Mouse (Mus musculus) kidney, embryonic 15.5 days (tissue): ENCODE data around the gene Camta1. TPM values are rescaled to one million over a fixed set of nuclear protein-coding genes. Genes with fewer than 3 reads are reported as not detected.

Experiments used
- ATAC-seq: fragments of 200-750 bp; cut with Nextera tagmentation; replicated peaks from 2 replicates; pipeline ENCODE4 v1.8.0; 2017; ENCODE audit warnings: moderate TSS enrichment; ENCODE audit not compliant: low FRiP score
- H3K27ac ChIP-seq: fragments of 300-500 bp; sonication (generic); 2 replicates; pipeline ENCODE4 v1.5.1; 2015; ENCODE audit warnings: mild to moderate bottlenecking, inconsistent platforms
- H3K27me3 ChIP-seq: fragments of 300-500 bp; sonication (generic); 2 replicates; pipeline ENCODE4 v1.6.1; 2015; ENCODE audit warnings: inconsistent platforms
- H3K36me3 ChIP-seq: fragments of 300-500 bp; sonication (generic); 2 replicates; pipeline ENCODE4 v1.6.1; 2015; ENCODE audit warnings: inconsistent platforms
- H3K4me1 ChIP-seq: fragments of 300-500 bp; sonication (generic); 2 replicates; pipeline ENCODE4 v1.6.1; 2015; ENCODE audit warnings: inconsistent platforms
- H3K4me2 ChIP-seq: fragments of 300-500 bp; sonication (generic); 2 replicates; pipeline ENCODE4 v1.6.1; 2015; ENCODE audit warnings: moderate library complexity, mild to moderate bottlenecking, inconsistent platforms
- H3K4me3 ChIP-seq: fragments of 300-500 bp; sonication (generic); replicated peaks from 2 replicates; pipeline ENCODE4 v1.5.1; 2015; ENCODE audit warnings: mild to moderate bottlenecking, inconsistent platforms
- H3K9ac ChIP-seq: fragments of 300-500 bp; sonication (generic); 2 replicates; pipeline ENCODE4 v1.6.1; 2015; ENCODE audit warnings: mild to moderate bottlenecking, inconsistent platforms
- H3K9me3 ChIP-seq: fragments of 300-500 bp; sonication (generic); replicated peaks from 2 replicates; pipeline ENCODE4 v1.6.1; 2016; ENCODE audit warnings: inconsistent platforms
- WGBS: fragments of 180-500 bp; shearing (Covaris S2); methylation state at CpG from one replicate; pipeline ENCODE4 v1.1.7; 2015; ENCODE audit warnings: mixed read lengths; 5-methylcytosine and 5-hydroxymethylcytosine counted together
- polyA plus RNA-seq: library from polyadenylated mRNA; unstranded; fragments of >200 nt; fragmentation: Nextera tagmentation; extraction: Ambion mirVana; gene quantifications from 2 replicates; pipeline ENCODE4 v1.2.1, GENCODE M21; 2015

The Camta1 gene
- polyA plus RNA-seq, 1 experiment from 2014 or later: 87.9 TPM

DNA sequence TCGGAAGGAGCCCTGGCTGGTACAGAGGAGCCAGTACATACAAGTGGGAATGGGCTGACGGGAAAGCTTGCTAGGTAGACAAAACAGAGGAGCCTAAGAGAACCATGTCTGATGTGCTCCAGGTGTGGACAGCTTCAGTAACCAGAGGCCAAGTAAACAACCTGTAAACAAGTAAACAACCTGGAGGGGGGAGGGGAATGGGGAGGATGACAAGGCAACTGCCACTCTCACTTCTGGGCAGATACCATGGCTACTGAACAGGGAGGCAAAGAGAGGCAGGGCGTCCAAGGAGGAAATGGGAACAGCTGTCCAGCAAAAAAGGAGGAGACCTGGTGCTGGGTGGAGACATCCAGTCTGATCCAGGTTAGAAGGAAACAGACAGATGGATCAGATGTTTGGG is 88.0 kb downstream of the Camta1 start:
- Histone ChIP-seq H3K27me3 (no peaks in the 10 kb centered on the region), H3K9me3 (no peaks in the 10 kb centered on the region), H3K4me2 (no peak overlapping the region), H3K9ac (no peak overlapping the region), H3K27ac (no peak overlapping the region), H3K36me3 (no peaks in the 10 kb centered on the region), H3K4me3 (no peak overlapping the region), H3K4me1 (no peaks in the 10 kb centered on the region)
- ATAC-seq: no peak
- WGBS: 81% methylated on average over 3 of the region's 3 CpGs

- H3K9me3 ChIP-seq: no peaks in the 10 kb centered on the region
- H3K4me1 ChIP-seq: no peaks in the 10 kb centered on the region
- ATAC-seq: no peak
- no peaks in the 10 kb centered on the region for H3K36me3 ChIP-seq
- 70% methylated on average over 5 of the region's 5 CpGs for WGBS
- H3K4me2 ChIP-seq: no peak overlapping the region
- no peak overlapping the region for H3K4me3 ChIP-seq
- no peaks in the 10 kb centered on the region for H3K27me3 ChIP-seq
- no peak overlapping the region for H3K27ac ChIP-seq
- H3K9ac ChIP-seq: no peak overlapping the region
These were observed 88.7 kb downstream of the Camta1 start for GRCm38 (mm10) chr4:151773007-151773406.

- no peak overlapping the region for H3K4me3 ChIP-seq
- H3K27me3 ChIP-seq: no peaks in the 10 kb centered on the region
- no peaks in the 10 kb centered on the region for H3K4me1 ChIP-seq
- ATAC-seq: no peak
- no peak overlapping the region for H3K4me2 ChIP-seq
- H3K27ac ChIP-seq: no peak overlapping the region
- no peaks in the 10 kb centered on the region for H3K36me3 ChIP-seq
- WGBS: 67% methylated on average over 5 of the region's 5 CpGs
- H3K9me3 ChIP-seq: no peaks in the 10 kb centered on the region
- H3K9ac ChIP-seq: no peak overlapping the region
These were observed 91.0 kb downstream of the Camta1 start for GRCm38 (mm10) chr4:151770697-151771096.

GRCm38 (mm10) chr4:151767786-151768185 is 93.9 kb downstream of the Camta1 start:
- H3K36me3 ChIP-seq: no peaks in the 10 kb centered on the region
- 84% methylated on average over 4 of the region's 4 CpGs for WGBS
- no peak overlapping the region for H3K9ac ChIP-seq
- H3K4me2 ChIP-seq: no peak overlapping the region
- ATAC-seq: no peak
- H3K27ac ChIP-seq: no peak overlapping the region
- no peak overlapping the region for H3K4me3 ChIP-seq
- no peaks in the 10 kb centered on the region for H3K27me3 ChIP-seq
- H3K9me3 ChIP-seq: no peaks in the 10 kb centered on the region
- H3K4me1 ChIP-seq: no peaks in the 10 kb centered on the region

DNA sequence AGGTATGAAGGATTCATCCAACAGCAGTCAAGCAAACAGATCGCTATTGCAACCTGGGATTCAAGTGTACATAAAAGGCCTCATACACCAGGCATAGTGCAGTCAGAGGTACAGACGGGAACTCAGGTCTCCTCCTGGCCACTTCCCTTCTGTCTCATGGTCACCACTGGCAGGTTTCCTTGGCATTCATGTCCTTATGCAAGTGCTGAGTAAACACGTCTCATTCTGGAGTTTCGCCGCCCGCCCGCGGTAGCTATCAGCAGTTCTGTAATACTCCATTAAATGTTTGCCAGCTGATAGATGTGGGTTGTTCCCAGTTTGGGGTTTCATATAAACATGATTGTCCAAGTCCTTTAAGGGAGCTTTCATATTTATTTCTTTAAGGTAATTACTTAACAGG is 94.3 kb downstream of the Camta1 start:
- no peaks in the 10 kb centered on the region for H3K9me3 ChIP-seq
- H3K4me2 ChIP-seq: no peak overlapping the region
- no peak overlapping the region for H3K9ac ChIP-seq
- no peak overlapping the region for H3K27ac ChIP-seq
- 89% methylated on average over 8 of the region's 8 CpGs for WGBS
- no peaks in the 10 kb centered on the region for H3K27me3 ChIP-seq
- H3K4me3 ChIP-seq: no peak overlapping the region
- H3K36me3 ChIP-seq: no peaks in the 10 kb centered on the region
- no peak for ATAC-seq
- H3K4me1 ChIP-seq: no peaks in the 10 kb centered on the region

DNA sequence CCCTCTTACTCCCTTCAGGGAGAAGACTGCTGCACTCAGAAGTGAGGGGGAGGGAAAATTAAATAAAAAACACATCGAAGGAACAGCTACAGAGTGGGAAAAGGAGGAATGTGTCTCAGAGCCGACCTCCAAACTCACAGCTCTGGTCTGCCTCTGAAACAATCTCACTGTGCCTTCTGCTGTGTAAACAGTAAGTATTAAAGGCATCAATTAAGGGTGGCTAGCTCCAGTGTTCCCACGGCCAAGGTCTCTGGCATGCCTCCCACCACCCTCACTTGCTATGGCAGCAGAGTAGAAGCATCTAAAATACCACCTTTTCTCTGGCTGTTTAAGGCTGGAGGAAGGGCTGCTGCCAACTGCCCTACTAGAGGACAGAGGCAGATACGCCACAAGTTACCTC is 96.3 kb downstream of the Camta1 start:
- no peaks in the 10 kb centered on the region for H3K9me3 ChIP-seq
- H3K4me1 ChIP-seq: no peaks in the 10 kb centered on the region
- no peak for ATAC-seq
- no peaks in the 10 kb centered on the region for H3K27me3 ChIP-seq
- H3K36me3 ChIP-seq: no peaks in the 10 kb centered on the region
- no peak overlapping the region for H3K9ac ChIP-seq
- WGBS: 54% methylated on average over 4 of the region's 4 CpGs
- no peak overlapping the region for H3K4me3 ChIP-seq
- no peak overlapping the region for H3K4me2 ChIP-seq
- no peak overlapping the region for H3K27ac ChIP-seq

DNA sequence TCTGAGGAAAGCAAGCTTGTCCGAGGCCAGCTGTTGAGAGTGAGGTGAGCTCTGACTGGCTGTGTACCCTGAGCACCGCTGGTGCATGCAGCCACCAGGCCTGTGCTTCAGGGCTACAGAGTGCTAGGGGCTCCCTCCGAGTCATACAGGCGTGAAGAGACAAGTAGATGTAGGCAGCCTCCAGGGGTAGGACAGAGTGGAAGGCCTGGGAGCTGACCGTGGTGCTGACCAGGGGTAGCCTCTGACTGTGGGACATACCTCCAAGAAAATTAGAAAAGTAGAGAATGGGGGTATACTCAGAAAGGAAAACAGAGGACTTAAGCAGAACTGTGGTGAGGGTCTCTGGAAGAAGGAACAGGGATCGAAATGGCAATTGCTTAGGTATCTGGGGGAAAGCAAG is 97.7 kb downstream of the Camta1 start:
- Histone ChIP-seq H3K4me1 (no peaks in the 10 kb centered on the region), H3K4me3 (no peak overlapping the region), H3K9me3 (no peaks in the 10 kb centered on the region), H3K36me3 (no peaks in the 10 kb centered on the region), H3K27ac (no peak overlapping the region), H3K4me2 (no peak overlapping the region), H3K9ac (no peak overlapping the region), H3K27me3 (no peaks in the 10 kb centered on the region)
- WGBS: 27% methylated on average over 6 of the region's 6 CpGs
- 0 out of 2 replicates have a peak, but pooled peaks have one; percentile 70 for ATAC-seq

GRCm38 (mm10) chr4:151759095-151759494 is 102.6 kb downstream of the Camta1 start:
- no peaks in the 10 kb centered on the region for H3K36me3 ChIP-seq
- no peak overlapping the region for H3K4me2 ChIP-seq
- H3K9me3 ChIP-seq: no peaks in the 10 kb centered on the region
- no peak overlapping the region for H3K27ac ChIP-seq
- peaks cover 13% of the 10 kb centered on the region; the same call in 1 of the 2 replicates for H3K4me1 ChIP-seq
- 70% methylated on average over 2 of the region's 2 CpGs for WGBS
- H3K9ac ChIP-seq: no peak overlapping the region
- H3K4me3 ChIP-seq: no peak overlapping the region
- ATAC-seq: no peak
- H3K27me3 ChIP-seq: no peaks in the 10 kb centered on the region

DNA sequence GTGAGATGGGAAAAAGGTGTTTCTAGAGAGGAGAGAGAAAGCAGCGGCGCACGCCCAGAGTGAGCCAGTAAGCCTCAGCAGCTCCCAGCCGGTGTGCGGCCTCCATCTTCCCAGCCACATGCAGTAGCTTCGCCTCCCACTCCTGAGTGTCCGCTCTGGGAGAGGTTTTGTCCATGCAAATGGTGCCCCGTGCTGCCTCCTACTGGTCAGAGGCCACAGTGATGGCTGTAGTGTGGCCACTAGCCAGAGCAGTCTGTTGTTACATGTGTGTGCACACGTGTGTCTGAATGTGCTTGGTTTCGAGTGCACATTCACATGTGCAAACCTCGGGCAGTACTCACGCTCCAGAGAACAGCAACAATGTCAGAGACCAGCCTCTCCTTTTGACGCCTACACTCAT is 103.3 kb downstream of the Camta1 start:
- no peak overlapping the region for H3K4me2 ChIP-seq
- H3K9me3 ChIP-seq: no peaks in the 10 kb centered on the region
- H3K36me3 ChIP-seq: no peaks in the 10 kb centered on the region
- WGBS: 91% methylated on average over 13 of the region's 13 CpGs
- H3K4me1 ChIP-seq: peaks cover 17% of the 10 kb centered on the region
- H3K27ac ChIP-seq: no peak overlapping the region
- no peak overlapping the region for H3K4me3 ChIP-seq
- ATAC-seq: no peak
- H3K27me3 ChIP-seq: no peaks in the 10 kb centered on the region
- no peak overlapping the region for H3K9ac ChIP-seq

GRCm38 (mm10) chr4:151757261-151757660 is 104.4 kb downstream of the Camta1 start:
- Histone ChIP-seq H3K9ac (no peak overlapping the region), H3K27ac (no peak overlapping the region), H3K4me1 (peaks cover 26% of the 10 kb centered on the region), H3K9me3 (no peaks in the 10 kb centered on the region), H3K27me3 (no peaks in the 10 kb centered on the region), H3K36me3 (no peaks in the 10 kb centered on the region), H3K4me3 (no peak overlapping the region), H3K4me2 (no peak overlapping the region)
- no peak for ATAC-seq
- WGBS: 93% methylated on average over 3 of the region's 3 CpGs

DNA sequence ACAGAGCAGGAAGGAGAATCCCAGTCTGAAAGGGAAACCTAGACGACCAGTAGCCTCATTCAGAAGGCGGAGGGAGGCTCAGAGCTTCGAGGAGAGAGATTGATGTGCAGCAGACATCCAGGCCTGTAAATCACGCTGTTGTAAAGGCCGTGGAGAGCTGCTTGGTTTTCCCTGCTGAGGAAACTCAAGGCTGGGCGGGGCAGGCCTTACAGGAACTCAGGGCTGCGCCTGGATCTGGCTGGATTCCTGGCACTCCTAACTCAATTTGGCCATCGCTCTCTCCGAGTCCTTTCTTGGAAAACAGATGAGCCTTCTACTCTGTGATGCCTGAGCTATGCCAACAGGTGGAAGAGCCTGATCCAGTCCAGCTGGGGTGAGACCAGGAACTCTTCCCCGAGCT is 105.3 kb downstream of the Camta1 start:
- 22% methylated on average over 10 of the region's 10 CpGs for WGBS
- H3K27ac ChIP-seq: no peak overlapping the region
- H3K4me3 ChIP-seq: no peak overlapping the region
- H3K9ac ChIP-seq: no peak overlapping the region
- ATAC-seq: no peak
- H3K4me2 ChIP-seq: no peak overlapping the region
- no peaks in the 10 kb centered on the region for H3K9me3 ChIP-seq
- H3K27me3 ChIP-seq: no peaks in the 10 kb centered on the region
- H3K4me1 ChIP-seq: peaks cover 28% of the 10 kb centered on the region
- H3K36me3 ChIP-seq: no peaks in the 10 kb centered on the region

DNA sequence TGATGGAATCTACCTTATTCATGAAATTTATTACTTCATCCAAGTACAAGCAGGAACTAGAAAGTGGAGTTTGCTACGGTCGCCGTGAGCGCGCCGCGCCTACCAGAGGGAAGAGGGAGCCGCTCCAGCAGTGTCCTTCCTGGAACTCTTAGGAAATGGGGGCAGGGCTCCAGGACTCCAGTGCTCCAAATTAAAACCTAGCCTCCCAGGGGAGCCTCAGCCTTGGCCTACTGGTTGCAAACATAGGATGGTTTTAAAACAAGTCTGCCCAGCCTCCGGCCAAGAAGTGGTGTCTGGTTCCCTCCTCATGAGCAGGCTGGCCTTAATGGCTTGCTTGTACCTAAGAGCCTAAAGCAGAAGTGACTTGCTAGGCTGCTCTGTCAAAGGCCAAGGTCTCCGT is 108.4 kb downstream of the Camta1 start:
- ATAC-seq: no peak
- Histone ChIP-seq H3K9me3 (no peaks in the 10 kb centered on the region), H3K4me3 (no peak overlapping the region), H3K27ac (no peak overlapping the region), H3K4me1 (peaks cover 28% of the 10 kb centered on the region), H3K36me3 (no peaks in the 10 kb centered on the region), H3K4me2 (no peak overlapping the region), H3K9ac (no peak overlapping the region), H3K27me3 (no peaks in the 10 kb centered on the region; the same call in 1 of the 2 replicates)
- WGBS: 76% methylated on average over 10 of the region's 10 CpGs

DNA sequence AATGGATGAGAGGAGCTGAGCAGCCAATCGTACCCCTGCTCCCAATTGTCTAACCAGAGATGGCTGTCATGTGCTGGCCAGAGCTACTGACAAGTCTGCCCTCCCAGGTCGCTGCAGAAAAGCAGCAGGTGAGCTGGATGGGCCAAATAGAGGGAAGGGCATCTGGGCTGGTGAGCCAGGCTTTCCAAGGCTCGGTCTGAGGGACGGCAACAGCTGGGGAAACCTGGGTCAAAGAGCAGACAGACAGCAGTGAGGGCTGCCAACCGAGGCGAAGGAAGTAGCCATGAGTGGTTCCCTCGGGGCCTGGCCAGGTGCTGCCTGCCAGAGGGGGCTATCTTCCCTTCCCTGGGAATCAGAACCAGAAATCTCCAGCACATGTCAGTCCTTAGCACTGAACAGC is 109.1 kb downstream of the Camta1 start:
- ATAC-seq: no peak
- WGBS: 43% methylated on average over 7 of the region's 7 CpGs
- no peaks in the 10 kb centered on the region for H3K9me3 ChIP-seq

More for the DNA sequence above, 109.1 kb downstream of the Camta1 start:
- H3K27ac ChIP-seq: no peak overlapping the region
- no peak overlapping the region for H3K9ac ChIP-seq
- no peaks in the 10 kb centered on the region; the same call in 1 of the 2 replicates for H3K27me3 ChIP-seq
- H3K4me3 ChIP-seq: no peak overlapping the region
- H3K36me3 ChIP-seq: no peaks in the 10 kb centered on the region
- H3K4me1 ChIP-seq: peaks cover 28% of the 10 kb centered on the region
- H3K4me2 ChIP-seq: no peak overlapping the region
